Mouse (Mus musculus): ENCODE measurements around the gene H2al1g. TPM values are rescaled to one million over a fixed set of nuclear protein-coding genes. Genes with fewer than 3 reads are reported as not detected.

Gene H2al1g
- polyA plus RNA-seq, 1 experiment from 2014 or later = not detected

Other genes with a start within 250 kb of the H2al1g start
- gene H2al1a, start 19.0 kb upstream of the H2al1g start, polyA plus RNA-seq (2015; fragmentation: Nextera tagmentation; extraction: Ambion mirVana) = not detected in 2 replicates
- not detected in 2 replicates for gene H2al1b, start 15.8 kb upstream of the H2al1g start, polyA plus RNA-seq (2015; fragmentation: Nextera tagmentation; extraction: Ambion mirVana)
- not detected in 2 replicates for gene H2al1c, start 12.6 kb upstream of the H2al1g start, polyA plus RNA-seq (2015; fragmentation: Nextera tagmentation; extraction: Ambion mirVana)
- gene H2al1d, start 9.4 kb upstream of the H2al1g start, polyA plus RNA-seq (2015; fragmentation: Nextera tagmentation; extraction: Ambion mirVana) = not detected in 2 replicates
- gene H2al1e, start 6.3 kb upstream of the H2al1g start, polyA plus RNA-seq (2015; fragmentation: Nextera tagmentation; extraction: Ambion mirVana) = not detected in 2 replicates
- not detected in 2 replicates for gene H2al1f, start 3.1 kb upstream of the H2al1g start, polyA plus RNA-seq (2015; fragmentation: Nextera tagmentation; extraction: Ambion mirVana)
- not detected in 2 replicates for gene H2al1h, start 3.2 kb downstream of the H2al1g start, polyA plus RNA-seq (2015; fragmentation: Nextera tagmentation; extraction: Ambion mirVana)
- gene H2al1i, start 6.4 kb downstream of the H2al1g start, polyA plus RNA-seq (2015; fragmentation: Nextera tagmentation; extraction: Ambion mirVana) = not detected in 2 replicates
- gene H2al1j, start 9.6 kb downstream of the H2al1g start, polyA plus RNA-seq (2015; fragmentation: Nextera tagmentation; extraction: Ambion mirVana) = not detected in 2 replicates